Mouse (Mus musculus) hematopoietic stem cell, adult 5-6 weeks (primary cell): ENCODE data around the gene Sh2d3c. TPM values are rescaled to one million over a fixed set of nuclear protein-coding genes. Genes with fewer than 3 reads are reported as not detected.

Source experiments
- ATAC-seq, 2 experiments: fragments of 125-278 bp in 1 of 2; replicated peaks in 1 of 2; 2 replicates each; pipeline ENCODE4 v1.8.0; 2016 to 2017; ENCODE audit warnings: inconsistent platforms in 2 of 2, mild to moderate bottlenecking in 2 of 2, moderate number of reproducible peaks in 2 of 2, low read depth in 1 of 2, moderate TSS enrichment in 1 of 2; ENCODE audit not compliant: low FRiP score in 2 of 2, poor library complexity in 2 of 2, severe bottlenecking in 2 of 2, insufficient read depth in 1 of 2, low TSS enrichment in 1 of 2
- total RNA-seq: library from RNA; stranded (forward); fragments of 172-1452, 232-1000 nt; gene quantifications from 2 replicates; pipeline ENCODE4 v1.2.3, GENCODE M21; 2017

The Sh2d3c gene
- total RNA-seq, 1 experiment from 2014 or later: 10.4 TPM

DNA sequence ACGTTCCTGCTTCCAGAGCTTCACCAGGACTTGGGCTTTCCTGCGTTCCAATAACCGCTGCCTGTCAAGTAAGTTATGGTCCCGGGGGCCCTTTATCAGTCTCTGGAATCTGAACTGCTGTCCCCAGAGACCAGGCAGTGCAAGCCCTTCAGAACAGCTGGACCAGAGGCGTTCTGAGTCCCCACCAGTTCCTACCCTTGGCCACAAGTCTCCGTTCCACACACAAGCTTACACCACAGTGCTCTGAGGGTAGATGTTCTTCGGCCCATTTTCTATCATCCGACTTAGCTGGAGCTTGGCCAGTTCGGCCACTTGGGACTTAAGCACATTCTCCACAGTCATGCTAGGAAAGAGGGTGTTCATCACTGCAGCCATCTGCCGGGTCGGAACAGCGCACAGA, 46.4 kb downstream of the Sh2d3c start:
- no peak for ATAC-seq

DNA sequence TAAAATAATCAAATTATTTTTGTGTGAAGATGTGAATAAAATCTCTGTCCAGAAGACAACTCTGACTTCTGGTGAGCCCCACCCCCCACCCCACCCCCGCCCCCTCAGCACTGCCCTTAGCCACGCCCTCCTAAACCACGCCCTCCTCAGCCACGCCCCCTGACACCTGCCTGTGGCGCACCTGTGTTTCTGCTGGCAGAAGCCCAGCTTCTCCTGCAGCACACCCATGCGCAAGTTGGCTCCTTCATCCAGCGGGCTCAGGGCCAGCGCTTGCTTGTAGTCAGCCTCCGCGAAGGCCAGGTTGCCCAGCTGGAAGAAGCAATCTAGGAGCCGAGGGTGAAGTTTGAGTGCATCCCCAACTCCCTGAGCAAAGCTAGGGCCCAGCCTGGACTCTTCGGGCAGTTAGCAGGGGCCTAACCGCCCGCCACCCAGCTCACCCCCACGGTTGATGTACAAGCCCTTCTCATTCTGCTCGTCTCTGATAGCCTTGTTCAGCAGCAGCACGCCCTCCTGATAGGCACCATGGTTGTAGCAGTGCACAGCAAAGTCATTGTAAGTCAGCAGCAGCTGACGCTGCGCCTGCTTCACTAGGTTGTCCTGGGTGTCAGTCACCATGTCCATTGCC, 47.9 kb downstream of the Sh2d3c start:
- ATAC-seq: 0 out of 4 replicates have a peak, but pooled peaks of 1 of the 2 experiments have one; percentile 12

DNA sequence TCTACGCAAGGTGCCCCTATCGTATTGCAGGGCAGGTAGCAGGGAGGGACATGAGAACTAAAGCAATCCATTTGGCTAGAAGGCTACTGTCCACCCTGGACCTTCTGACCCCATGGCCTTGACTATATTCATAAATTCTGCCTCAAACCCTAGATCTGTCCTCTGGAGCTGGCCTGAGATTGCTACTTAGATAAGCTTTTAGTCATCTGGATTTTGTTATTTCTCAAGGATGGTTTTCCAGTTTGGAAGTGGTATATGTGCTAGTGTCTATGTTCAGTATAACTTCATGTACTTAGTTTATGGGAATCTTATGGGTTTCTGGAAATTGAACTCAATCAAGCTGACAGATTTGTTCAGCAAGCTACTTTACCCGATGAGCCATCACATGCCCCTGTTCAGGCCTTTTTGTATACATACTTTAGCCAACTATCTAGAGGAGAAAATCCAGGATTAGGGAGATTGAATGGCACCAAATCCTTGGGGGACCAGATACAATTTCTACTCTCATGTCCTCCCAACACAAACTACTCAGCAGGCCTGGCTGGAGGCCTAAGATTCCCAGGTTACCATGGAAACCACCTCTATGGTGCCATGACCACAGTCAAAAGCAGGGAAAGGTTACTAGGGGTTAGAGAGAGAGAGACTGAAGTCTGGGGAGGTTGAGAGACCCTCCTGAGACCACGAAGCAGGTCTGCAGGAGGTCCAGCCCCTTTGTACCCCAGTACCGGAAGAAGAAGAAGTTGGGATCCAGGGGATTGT, 48.7 kb downstream of the Sh2d3c start:
- ATAC-seq: no peak

DNA sequence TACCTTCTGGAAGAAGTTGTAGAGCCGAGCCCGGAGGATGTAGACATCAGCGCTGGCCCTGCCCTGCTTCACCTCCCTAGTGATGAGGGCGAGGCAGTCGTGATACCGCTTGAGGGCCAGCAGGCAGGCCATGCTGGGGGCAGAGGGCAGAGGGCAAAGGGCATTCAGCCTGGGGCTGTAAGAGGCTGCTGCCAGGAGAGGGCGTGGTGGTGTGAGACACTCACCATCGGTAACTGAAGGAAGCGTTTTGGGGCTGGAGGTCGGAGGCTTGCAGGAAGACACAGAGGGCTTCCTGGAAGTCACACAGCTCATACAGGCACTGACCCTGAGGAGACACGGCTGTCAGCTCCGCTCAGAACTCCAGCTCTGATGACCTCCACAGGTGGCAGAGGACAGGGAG, 51.0 kb downstream of the Sh2d3c start:
- ATAC-seq: no peak

DNA sequence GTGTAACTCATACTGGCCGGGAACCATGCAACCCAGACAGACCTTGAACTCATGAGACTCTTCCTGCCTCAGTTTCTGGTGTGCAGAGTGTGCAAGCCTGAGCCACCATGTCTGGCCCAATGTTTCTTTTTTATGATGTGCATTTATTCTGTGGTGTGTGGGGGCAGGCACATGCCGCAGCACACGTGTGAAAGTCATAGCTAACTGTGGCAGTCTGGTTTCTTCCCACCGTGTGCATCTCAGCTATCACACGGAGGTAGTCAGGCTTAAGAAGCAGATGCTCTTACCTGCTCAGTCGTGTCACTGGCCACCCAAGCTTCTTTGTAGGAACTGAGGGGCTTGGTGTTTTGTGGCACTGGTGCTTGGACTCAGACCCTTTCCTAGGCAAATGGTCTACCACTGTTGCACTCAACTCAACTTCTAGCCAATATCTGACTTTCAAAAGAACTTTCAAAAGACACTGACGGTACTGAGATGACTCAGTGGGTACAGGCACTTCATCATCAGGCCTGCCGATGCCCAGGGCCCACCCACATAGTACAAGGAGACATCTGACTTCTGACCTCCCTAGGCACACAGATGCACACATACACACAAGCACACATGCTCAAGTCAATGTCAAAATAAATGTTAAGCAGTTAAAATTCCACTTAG, 51.9 kb downstream of the Sh2d3c start:
- no peak for ATAC-seq

DNA sequence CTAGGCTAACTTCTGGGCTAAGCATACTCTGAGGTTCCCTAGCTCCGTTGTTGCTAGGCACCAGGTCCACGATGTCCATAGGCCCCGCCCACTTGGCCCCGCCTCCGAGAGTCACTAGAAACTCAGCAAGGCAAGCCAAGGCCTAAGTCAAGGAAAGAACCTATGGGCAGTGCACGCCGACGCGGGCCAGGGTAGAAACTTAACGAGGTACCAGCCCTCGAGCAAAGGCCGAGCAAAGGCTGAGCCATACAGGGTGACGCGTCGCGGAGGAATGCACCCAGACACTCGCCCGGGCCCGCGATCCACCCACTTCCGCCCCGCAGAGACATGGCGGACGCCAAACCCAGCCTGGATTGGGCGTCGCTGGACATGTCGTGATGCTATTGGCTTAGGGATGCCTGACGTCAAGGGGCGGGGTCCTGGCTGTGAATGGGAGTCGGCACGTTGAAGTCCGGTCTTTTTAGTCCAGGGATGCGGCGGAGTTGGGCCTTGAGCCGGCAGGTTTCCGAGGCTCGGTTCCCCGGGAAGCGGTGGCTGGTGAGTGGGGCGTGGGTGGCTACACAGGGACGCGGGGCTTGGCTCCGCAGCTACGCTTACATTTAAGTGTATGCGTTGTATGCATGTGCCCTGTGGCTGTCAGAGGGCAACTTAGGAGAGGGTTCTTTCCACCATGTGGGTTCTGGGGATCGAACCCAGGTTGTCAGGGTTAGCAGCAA, 54.7 kb downstream of the Sh2d3c start, which contains the start of the genes Ttc16 and Ptrh1:
Gene Ttc16 (minus strand): TSS at position 275 of the 716 bp plus-strand sequence.
Gene Ptrh1 (plus strand): TSS at position 428 of the 716 bp plus-strand sequence.
- ATAC-seq: peak; percentile 94 to 96

DNA sequence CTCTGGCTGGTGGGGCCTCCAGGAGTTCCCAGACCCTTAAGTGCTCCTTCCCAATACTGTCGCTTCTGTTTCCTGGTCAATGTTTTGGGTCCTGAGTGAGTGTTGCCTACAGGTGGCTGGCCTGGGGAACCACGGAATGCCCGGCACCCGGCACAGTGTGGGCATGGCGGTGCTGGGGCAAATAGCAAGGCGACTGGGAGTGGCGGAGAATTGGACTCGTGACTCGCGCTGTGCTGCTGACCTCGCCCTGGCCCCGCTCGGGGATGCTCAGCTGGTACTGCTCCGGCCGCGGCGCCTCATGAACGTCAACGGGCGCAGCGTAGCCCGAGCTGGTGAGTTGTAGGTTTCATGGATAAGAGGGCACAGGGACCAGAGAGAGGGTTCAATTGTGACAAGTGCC, 55.3 kb downstream of the Sh2d3c start:
- ATAC-seq: no peak

DNA sequence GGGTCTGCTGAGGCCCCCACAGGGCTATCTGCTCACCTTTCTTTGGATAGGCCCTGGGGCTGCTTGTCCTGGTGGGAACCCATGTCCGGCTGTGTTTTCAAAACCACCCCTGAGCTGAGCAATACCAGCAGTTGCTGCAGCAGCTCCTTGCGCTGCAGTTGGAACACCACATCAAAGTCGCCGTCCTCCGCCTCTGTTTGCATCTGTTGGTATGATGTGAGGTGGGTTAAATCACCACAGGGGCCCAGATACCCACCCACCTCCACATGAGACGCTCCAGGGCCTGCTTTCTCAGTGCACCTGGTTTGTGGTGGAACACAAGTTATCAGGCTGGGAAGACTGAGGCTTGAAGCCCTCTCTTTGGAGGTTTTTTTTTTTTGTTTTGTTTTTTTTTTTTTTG, 57.2 kb downstream of the Sh2d3c start:
- ATAC-seq: no peak

DNA sequence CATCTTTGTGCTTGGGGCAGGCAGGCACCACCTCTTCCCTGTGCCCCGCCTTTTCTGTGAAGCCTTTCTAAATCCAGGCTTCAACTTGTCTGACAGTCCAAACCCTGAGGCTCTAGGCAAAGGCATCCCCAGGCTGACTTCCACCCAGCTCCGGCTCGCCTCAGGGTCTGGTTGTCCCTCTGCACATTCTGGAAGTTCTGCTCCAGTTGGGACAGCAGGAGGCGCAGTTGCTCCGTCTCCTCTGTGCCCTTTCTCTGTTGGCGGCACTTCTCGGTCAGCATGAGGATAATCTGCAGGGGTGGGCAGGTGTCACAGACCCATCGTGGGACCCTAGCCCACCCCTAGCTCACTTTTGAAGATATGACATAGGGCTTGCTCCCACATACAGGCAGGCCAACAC, 58.3 kb downstream of the Sh2d3c start:
- ATAC-seq: 0 out of 4 replicates have a peak, but pooled peaks of 1 of the 2 experiments have one; percentile 14

DNA sequence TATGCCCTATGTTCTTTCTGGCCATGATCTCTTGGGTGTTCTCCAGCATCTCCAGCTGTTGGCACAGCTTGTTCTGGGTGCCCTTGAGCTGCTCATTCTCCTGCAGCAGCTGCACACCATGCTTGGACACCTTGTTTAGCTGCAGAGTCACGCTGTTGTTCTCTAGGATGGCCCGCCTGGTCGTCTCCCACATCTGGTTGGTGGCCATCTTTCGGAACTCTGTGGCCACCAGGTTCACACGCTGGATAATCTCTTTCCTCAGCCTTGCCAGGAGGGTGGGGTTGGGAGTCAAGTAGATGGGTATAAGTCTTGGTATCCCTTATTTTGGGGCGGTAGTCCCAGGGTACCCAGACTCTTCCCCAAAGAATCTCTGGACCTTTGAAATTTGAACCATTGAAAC, 58.9 kb downstream of the Sh2d3c start:
- no peak for ATAC-seq

DNA sequence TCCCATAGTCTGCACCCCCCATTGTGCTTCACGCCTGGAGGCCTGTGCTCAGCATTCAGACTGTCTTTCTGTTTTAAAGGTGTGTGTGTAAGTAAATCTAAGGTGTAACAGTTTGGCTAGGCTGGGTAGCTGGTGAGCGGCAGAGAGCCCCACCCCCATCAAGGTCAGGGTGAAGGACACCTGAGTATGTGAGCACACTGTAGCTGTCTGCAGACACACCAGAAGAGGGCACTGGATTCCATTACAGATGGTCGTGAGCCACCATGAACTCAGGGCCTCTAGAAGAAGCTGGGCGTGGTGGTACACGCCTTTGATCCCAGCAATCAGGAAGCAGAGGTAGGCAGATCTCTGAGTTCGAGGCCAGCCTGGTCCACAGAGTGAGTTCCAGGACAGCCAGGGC, 60.9 kb downstream of the Sh2d3c start:
- no peak for ATAC-seq

DNA sequence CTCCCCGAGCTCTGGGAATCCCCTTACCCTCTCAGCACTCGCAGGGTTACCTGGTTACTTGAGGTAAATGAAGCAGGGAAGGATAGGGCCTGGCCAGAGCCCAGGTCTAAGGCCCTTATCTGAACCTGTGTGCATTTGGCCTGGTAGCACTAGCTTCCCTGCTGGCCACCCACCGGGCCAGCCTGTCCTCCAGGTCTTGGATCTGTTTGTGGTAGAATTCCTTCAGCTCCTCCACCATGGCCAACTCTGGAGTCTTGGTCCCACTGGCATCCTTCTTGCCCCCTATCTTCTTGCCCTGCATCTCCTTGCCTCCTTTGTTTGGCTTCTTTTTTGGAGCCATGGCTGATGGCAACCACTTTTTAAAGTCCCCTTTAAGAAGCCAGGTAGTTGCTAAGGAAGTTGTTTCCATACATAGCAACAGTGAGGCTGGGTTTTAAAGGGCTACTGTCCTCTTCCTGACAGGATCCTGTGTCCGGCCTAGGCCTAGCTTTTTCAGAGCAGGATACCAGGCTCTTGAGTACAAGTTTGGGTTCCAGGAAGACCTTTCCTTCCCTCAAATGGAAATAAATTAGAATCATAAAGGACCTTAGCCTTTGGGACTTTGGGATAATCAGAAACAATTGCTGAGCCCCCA, 63.3 kb downstream of the Sh2d3c start, which contains the start of gene Cfap157:
Gene Cfap157 (minus strand): TSS at position 381 of the 634 bp plus-strand sequence.
- no peak for ATAC-seq

DNA sequence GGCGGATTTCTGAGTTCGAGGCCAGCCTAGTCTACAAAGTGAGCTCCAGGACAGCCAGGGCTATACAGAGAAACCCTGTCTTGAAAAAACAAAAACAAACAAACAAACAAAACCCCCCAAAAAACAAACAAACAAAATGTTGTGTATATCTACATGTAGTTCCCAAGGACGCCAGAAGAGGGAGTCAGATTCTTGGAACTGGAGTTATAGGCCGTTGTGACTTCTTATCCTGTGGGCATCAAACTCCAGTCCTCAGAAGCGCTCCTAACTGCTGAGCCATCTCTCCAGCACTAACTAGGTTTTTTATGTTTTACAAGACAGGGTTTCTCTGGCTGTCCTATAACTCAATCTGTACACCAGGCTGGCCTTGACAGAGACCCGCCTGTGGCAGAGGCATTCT, 66.3 kb downstream of the Sh2d3c start:
- ATAC-seq: no peak

DNA sequence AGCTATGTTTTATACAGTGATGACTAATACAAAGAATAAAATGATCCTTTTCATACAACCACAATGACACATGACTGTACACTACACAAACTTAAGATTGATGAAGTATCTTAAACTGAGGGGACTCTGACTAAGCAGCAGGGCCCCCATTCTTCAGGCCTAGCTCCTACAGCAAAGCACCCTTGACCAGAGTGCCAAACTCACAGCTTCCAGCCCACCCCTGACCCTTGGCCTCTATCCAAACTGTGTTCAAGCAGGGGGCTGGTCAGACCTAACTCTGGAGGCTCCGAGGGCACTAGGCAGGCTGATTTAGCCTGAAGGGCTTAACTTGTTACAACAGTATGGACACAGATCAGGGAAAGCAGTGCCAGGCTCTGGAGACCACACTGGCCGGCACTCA, 67.7 kb downstream of the Sh2d3c start:
- ATAC-seq: no peak

DNA sequence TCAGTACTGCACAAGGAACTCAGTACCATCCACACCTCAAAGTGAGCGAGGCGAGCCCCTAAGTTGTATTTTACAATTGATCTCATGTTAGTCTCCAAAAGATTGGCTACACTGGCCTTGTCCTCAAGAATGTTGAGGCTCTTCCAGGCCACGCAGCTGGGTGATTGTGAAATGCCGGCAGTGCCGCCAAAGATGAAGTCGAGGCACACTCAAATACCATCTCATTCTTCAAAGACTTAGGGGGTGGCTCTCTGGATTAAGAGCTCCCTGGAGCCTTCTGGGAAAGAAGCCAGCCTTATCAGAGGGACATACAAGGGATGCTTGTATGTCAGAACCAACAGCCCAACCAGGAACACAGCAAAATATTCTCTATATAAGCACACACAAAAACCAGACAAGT, 70.4 kb downstream of the Sh2d3c start:
- ATAC-seq: no peak

DNA sequence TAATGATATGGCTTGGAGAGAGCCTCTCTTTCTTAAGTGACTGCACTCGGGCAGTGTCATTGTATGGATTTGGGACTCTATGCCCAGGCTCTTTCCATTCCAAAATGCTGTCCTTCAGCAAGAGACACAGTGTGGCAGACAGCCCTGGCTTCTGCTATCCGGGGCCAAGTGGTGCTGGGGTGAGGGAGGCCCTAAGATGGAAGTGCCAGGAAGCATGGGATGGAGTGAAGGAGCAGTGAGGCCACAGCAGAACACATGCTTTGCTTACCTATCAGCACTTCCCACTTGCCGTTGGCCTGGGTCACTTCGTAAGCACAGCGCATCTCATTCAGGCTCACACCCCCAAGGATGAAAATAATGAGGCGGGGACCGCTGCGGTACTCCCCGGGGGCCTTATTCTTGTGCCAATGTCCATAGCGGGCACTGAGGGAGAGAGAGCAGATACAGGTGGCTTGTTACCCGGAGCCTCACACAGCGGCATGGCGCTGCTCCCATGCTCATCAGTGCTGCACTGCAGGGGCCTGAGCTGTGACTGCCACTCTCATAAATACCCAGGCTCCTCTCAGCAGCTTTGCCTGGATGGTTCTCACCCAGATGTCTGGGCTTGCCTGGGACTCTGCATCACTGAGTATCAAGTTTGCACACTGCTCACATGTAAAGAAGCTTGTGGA, 75.0 kb downstream of the Sh2d3c start:
- ATAC-seq: no peak
